21 mouse cellular contexts compared by ENCODE assay signal in genomic region chr17:45320074-45320473, GRCm38 (mm10).
DNase-seq lines count a peak whose midpoint lies in the region; ATAC-seq lines count a peak whose summit lies in the region.
"Had no signal": no experiment of that assay in that cellular context is flagged by ENCODE, and none has a peak within 500 bp of the region (broad histone marks: within the 10 kb centered on the region; RNA-seq: fewer than 3 reads in every experiment).

No protein-coding gene starts in this region.

- no peak overlapping the region for H3K4me3 ChIP-seq in heart, embryonic 16.5 days (ENCODE audit: low read length)
- H3K4me3 ChIP-seq in limb, embryonic 10.5 days, result no peak overlapping the region
- H3K4me3 ChIP-seq: forebrain, embryonic 10.5 days; heart, embryonic 12.5 days; liver, embryonic 12.5 days; midbrain, embryonic 10.5 days had no signal

- ATAC-seq in heart, embryonic 16.5 days (replicated peaks; ENCODE audit: extremely low read depth, insufficient read depth, low FRiP score), result no peak
- no peak for ATAC-seq in erythroid progenitor cell, adult 5-6 weeks (replicated peaks; ENCODE audit: low FRiP score, poor library complexity, severe bottlenecking)
- ATAC-seq: forebrain, embryonic 16.5 days; liver, embryonic 12.5 days had no signal

- DNase-seq in heart, adult 18-20 months, result no peak
- DNase-seq in thymus, postnatal 4 days, result peak; percentile 18
- no peak for DNase-seq in thymus, postnatal 36 days
- DNase-seq in limb, embryonic 10.5 days (ENCODE audit: low spot score), result no peak
- DNase-seq in spleen, postnatal 4 days (ENCODE audit: low spot score in 2 of 2), result no peak
- no peak for DNase-seq in testis, postnatal 10 days (ENCODE audit: low spot score)
- DNase-seq: adrenal gland, postnatal 10 days; cerebellum, adult 8-10 months; gastrocnemius, postnatal 10 days; heart, postnatal 14 days; kidney, adult 9 months; lung, adult 18-20 months; lung, postnatal 10 days had no signal

- H3K4me2 ChIP-seq in heart, embryonic 16.5 days (ENCODE audit: low read depth, low read length), result peak overlapping the region; percentile 9; the same call in 1 of the 2 replicates
- H3K4me2 ChIP-seq: heart, embryonic 12.5 days; liver, embryonic 12.5 days had no signal

- no peaks in the 10 kb centered on the region for H3K27me3 ChIP-seq in heart, embryonic 16.5 days (ENCODE audit: control insufficient read depth, insufficient read depth, low read length)
- peaks cover 34% of the 10 kb centered on the region; the same call in 1 of the 2 replicates for H3K27me3 ChIP-seq in limb, embryonic 10.5 days (ENCODE audit: low read depth, poor library complexity, severe bottlenecking)
- H3K27me3 ChIP-seq: heart, embryonic 12.5 days; liver, embryonic 12.5 days had no signal

- H3K27ac ChIP-seq in heart, embryonic 16.5 days (ENCODE audit: low read length), result no peak overlapping the region
- peak overlapping the region; percentile 42 for H3K27ac ChIP-seq in limb, embryonic 10.5 days
- H3K27ac ChIP-seq: forebrain, embryonic 10.5 days; limb, embryonic 13.5 days; liver, embryonic 12.5 days; midbrain, embryonic 10.5 days had no signal

- no peaks in the 10 kb centered on the region for H3K4me1 ChIP-seq in heart, embryonic 16.5 days (ENCODE audit: control insufficient read depth, insufficient read depth, low read length)
- peaks cover 68% of the 10 kb centered on the region for H3K4me1 ChIP-seq in limb, embryonic 10.5 days
- H3K4me1 ChIP-seq: heart, embryonic 12.5 days; liver, embryonic 12.5 days had no signal

- no peaks in the 10 kb centered on the region for H3K9me3 ChIP-seq in heart, embryonic 16.5 days (replicated peaks; ENCODE audit: control insufficient read depth, low read length)
- H3K9me3 ChIP-seq in limb, embryonic 10.5 days (replicated peaks), result no peaks in the 10 kb centered on the region
- H3K9me3 ChIP-seq: forebrain, embryonic 10.5 days; limb, embryonic 13.5 days; liver, embryonic 12.5 days; midbrain, embryonic 10.5 days had no signal

- no peaks in the 10 kb centered on the region for H3K36me3 ChIP-seq in heart, embryonic 16.5 days (ENCODE audit: control insufficient read depth, insufficient read depth)
- no peaks in the 10 kb centered on the region for H3K36me3 ChIP-seq in limb, embryonic 10.5 days
- H3K36me3 ChIP-seq: forebrain, embryonic 10.5 days; heart, embryonic 12.5 days; limb, embryonic 13.5 days; liver, embryonic 12.5 days; midbrain, embryonic 10.5 days had no signal

- 66% methylated on average over 7 of the region's 7 CpGs for WGBS in heart, embryonic 16.5 days
- 75% methylated on average over 7 of the region's 7 CpGs for WGBS in limb, embryonic 10.5 days

- H3K9ac ChIP-seq in heart, embryonic 16.5 days (ENCODE audit: low read length), result no peak overlapping the region
- H3K9ac ChIP-seq: heart, embryonic 12.5 days; limb, embryonic 13.5 days; liver, embryonic 12.5 days had no signal
